ENCODE assay signal across 19 mouse cellular contexts in genomic region chr2:168936896-168937295, GRCm38 (mm10). TPM values are rescaled to one million over a fixed set of nuclear protein-coding genes. Genes with fewer than 3 reads are reported as not detected.
DNase-seq lines count a peak whose midpoint lies in the region; ATAC-seq and TF ChIP-seq lines count a peak whose summit lies in the region.
"Had no signal": no experiment of that assay in that cellular context is flagged by ENCODE, and none has a peak within 500 bp of the region (broad histone marks: within the 10 kb centered on the region; RNA-seq: fewer than 3 reads in every experiment).

No protein-coding gene starts in this region.

- H3K4me2 ChIP-seq in liver, embryonic 14.5 days (ENCODE audit: low read depth): no peak overlapping the region
- no peak overlapping the region for H3K4me2 ChIP-seq in liver, embryonic 11.5 days
- H3K4me2 ChIP-seq: forebrain, embryonic 12.5 days; heart, embryonic 11.5 days; limb, embryonic 12.5 days; midbrain, embryonic 15.5 days had no signal

- H3K4me3 ChIP-seq in heart, adult 2 months: no peak overlapping the region
- no peak overlapping the region for H3K4me3 ChIP-seq in liver, embryonic 14.5 days (ENCODE audit: insufficient read depth in 1 of 2, low read depth in 2 of 2, low read length in 2 of 2)
- H3K4me3 ChIP-seq in liver, embryonic 11.5 days (ENCODE audit: low read depth, low read length): no peak overlapping the region
- no peak overlapping the region for H3K4me3 ChIP-seq in E14TG2a.4 (replicated peaks; ENCODE audit: low read length)
- H3K4me3 ChIP-seq: forebrain, embryonic 12.5 days; limb, embryonic 12.5 days; midbrain, embryonic 15.5 days had no signal

- ATAC-seq in liver, embryonic 14.5 days (ENCODE audit: insufficient read depth): no peak
- no peak for ATAC-seq in liver, embryonic 11.5 days (replicated peaks; ENCODE audit: low FRiP score)
- ATAC-seq: midbrain, embryonic 15.5 days had no signal

- TF ChIP-seq POLR2A in heart, adult 2 months (IDR thresholded peaks at IDR 0.05; ENCODE audit: insufficient read depth, low read depth, low read length): no peak
- TF ChIP-seq POLR2A in brain, embryonic 14.5 days (IDR thresholded peaks at IDR 0.05; ENCODE audit: borderline replicate concordance, extremely low read depth, insufficient read depth, insufficient read length, poor library complexity, severe bottlenecking): no peak

- no peak overlapping the region for H3K9ac ChIP-seq in heart, adult 2 months (ENCODE audit: low read depth, low read length)
- H3K9ac ChIP-seq in liver, embryonic 14.5 days (replicated peaks): no peak overlapping the region
- H3K9ac ChIP-seq in liver, embryonic 11.5 days (ENCODE audit: low read depth, low read length): no peak overlapping the region
- H3K9ac ChIP-seq: forebrain, embryonic 12.5 days; limb, embryonic 12.5 days; midbrain, embryonic 15.5 days had no signal

- DNase-seq in heart, adult 2 months: no peak
- no peak for DNase-seq in heart, postnatal 4 days
- no peak for DNase-seq in liver, embryonic 14.5 days (ENCODE audit: low read depth in 3 of 3, low spot score in 3 of 3)
- no peak for DNase-seq in liver, embryonic 11.5 days (ENCODE audit: low spot score)
- no peak for DNase-seq in brain, embryonic 14.5 days (ENCODE audit: low read depth)
- DNase-seq in layer of hippocampus, postnatal 14 days (ENCODE audit: low spot score in 2 of 2): no peak
- DNase-seq in retina, embryonic 14.5 days (ENCODE audit: low spot score): no peak
- DNase-seq: cerebellum, adult 9-10 months; gastrocnemius, postnatal 36 days; heart, postnatal 36 days; kidney, adult 9 months; right cerebral cortex, adult 18-20 months; thymus, adult 18-20 months had no signal

- no peaks in the 10 kb centered on the region for H3K27me3 ChIP-seq in heart, adult 2 months (ENCODE audit: control insufficient read depth, insufficient read depth, low read length)
- H3K27me3 ChIP-seq in liver, embryonic 14.5 days (ENCODE audit: control insufficient read depth, insufficient read depth, low read length): no peaks in the 10 kb centered on the region
- H3K27me3 ChIP-seq in liver, embryonic 11.5 days (replicated peaks; ENCODE audit: control insufficient read depth, insufficient read depth, low read length): no peaks in the 10 kb centered on the region
- no peaks in the 10 kb centered on the region for H3K27me3 ChIP-seq in E14TG2a.4 (ENCODE audit: insufficient read depth, low read length)
- H3K27me3 ChIP-seq: forebrain, embryonic 12.5 days; limb, embryonic 12.5 days; midbrain, embryonic 15.5 days had no signal

- no peak for TF ChIP-seq EP300 in heart, adult 2 months (IDR thresholded peaks at IDR 0.05; ENCODE audit: insufficient read depth, low read depth, low read length)
- no peak for TF ChIP-seq EP300 in liver, embryonic 14.5 days (IDR thresholded peaks at IDR 0.05; ENCODE audit: low read depth)

- no peaks in the 10 kb centered on the region for H3K36me3 ChIP-seq in heart, adult 2 months (ENCODE audit: control insufficient read depth, insufficient read depth, low read length)
- peaks cover 7% of the 10 kb centered on the region for H3K36me3 ChIP-seq in liver, embryonic 14.5 days (replicated peaks; ENCODE audit: control insufficient read depth, insufficient read depth, low read depth)
- H3K36me3 ChIP-seq in liver, embryonic 11.5 days (ENCODE audit: control insufficient read depth, insufficient read depth, low read length): peaks cover 37% of the 10 kb centered on the region
- peaks cover 88% of the 10 kb centered on the region for H3K36me3 ChIP-seq in E14TG2a.4 (ENCODE audit: insufficient read depth, low read length)

- H3K27ac ChIP-seq in heart, adult 2 months: no peak overlapping the region
- no peak overlapping the region for H3K27ac ChIP-seq in liver, embryonic 14.5 days
- H3K27ac ChIP-seq in liver, embryonic 11.5 days (ENCODE audit: low read depth, low read length): no peak overlapping the region
- H3K27ac ChIP-seq: forebrain, embryonic 12.5 days; limb, embryonic 12.5 days; macrophage; midbrain, embryonic 15.5 days had no signal

- intact Hi-C loops in heart, adult 2 months (cut with DNase I): no loop called here

- H3K9me3 ChIP-seq in liver, embryonic 14.5 days (ENCODE audit: control insufficient read depth, low read length): no peaks in the 10 kb centered on the region
- H3K9me3 ChIP-seq in liver, embryonic 11.5 days (ENCODE audit: control insufficient read depth, low read length): no peaks in the 10 kb centered on the region
- H3K9me3 ChIP-seq in E14TG2a.4 (ENCODE audit: low read length): no peaks in the 10 kb centered on the region
- H3K9me3 ChIP-seq: forebrain, embryonic 12.5 days; limb, embryonic 12.5 days; midbrain, embryonic 15.5 days had no signal

- H3K4me1 ChIP-seq in heart, adult 2 months (ENCODE audit: control insufficient read depth, insufficient read depth, low read length): no peaks in the 10 kb centered on the region
- H3K4me1 ChIP-seq in liver, embryonic 14.5 days (replicated peaks; ENCODE audit: control insufficient read depth in 2 of 2, insufficient read depth in 2 of 2, low read length in 1 of 2): no peaks in the 10 kb centered on the region
- no peaks in the 10 kb centered on the region for H3K4me1 ChIP-seq in liver, embryonic 11.5 days (replicated peaks; ENCODE audit: control insufficient read depth, insufficient read depth, low read length)
- H3K4me1 ChIP-seq in E14TG2a.4 (replicated peaks; ENCODE audit: low read depth, low read length): peaks cover 35% of the 10 kb centered on the region
- H3K4me1 ChIP-seq: forebrain, embryonic 12.5 days; limb, embryonic 12.5 days; midbrain, embryonic 15.5 days had no signal

- H3K79me2 ChIP-seq in heart, adult 2 months (replicated peaks; ENCODE audit: control insufficient read depth, insufficient read depth, low read length): no peaks in the 10 kb centered on the region

- 92% methylated on average over 6 of the region's 6 CpGs for WGBS in heart, adult 2 months
- WGBS in liver, embryonic 14.5 days (ENCODE audit: insufficient replicate concordance): 79% methylated on average over 6 of the region's 6 CpGs
- 88% methylated on average over 6 of the region's 6 CpGs for WGBS in liver, embryonic 11.5 days

- peak; percentile 50 for TF ChIP-seq CTCF in heart, adult 2 months (IDR thresholded peaks at IDR 0.05)
- TF ChIP-seq CTCF in liver, embryonic 14.5 days (IDR thresholded peaks at IDR 0.05; ENCODE audit: low read depth): peak; percentile 40; the same call in 1 of the 2 replicates
- TF ChIP-seq CTCF in E14TG2a.4 (conservative IDR thresholded peaks at IDR 0.05; ENCODE audit: low read length): peak; percentile 41
- peak; percentile 27; the same call in 1 of the 2 replicates for TF ChIP-seq CTCF in brain, embryonic 14.5 days (IDR thresholded peaks at IDR 0.05; ENCODE audit: borderline replicate concordance, extremely low read depth, insufficient read depth, insufficient read length)

RNA-seq across cellular contexts. Expression of gene Zfp64, which starts 18.5 kb away (rescaled TPM):
- 1 to 10 TPM; 6.6 to 7.8 TPM for total RNA-seq in heart, adult 2 months (2021)
- polyA plus RNA-seq in heart, adult 2 months (2012; rRNA removed): 10.1 and 10.5 TPM in 2 replicates
- 10 to 100 TPM; 12.2 to 13.3 TPM for total RNA-seq in heart, postnatal 4 days (2021)
- polyA plus RNA-seq in liver, embryonic 14.5 days (2012; rRNA removed): 7.2 and 7.6 TPM in 2 replicates
- 7.1 and 9.4 TPM in 2 replicates for polyA plus RNA-seq in liver, embryonic 14.5 days (2014; fragmentation: Nextera tagmentation; extraction: Ambion mirVana)
- polyA plus RNA-seq in liver, embryonic 11.5 days (2014; fragmentation: Nextera tagmentation; extraction: Ambion mirVana): 30.6 and 31.1 TPM in 2 replicates
- 34.7 and 37.9 TPM in 2 replicates for polyA plus RNA-seq in brain, embryonic 14.5 days (2012; rRNA removed)
- 10 to 100 TPM; 16.6 to 18.2 TPM for total RNA-seq in layer of hippocampus, postnatal 14 days (2021)
